Mouse (Mus musculus) lung, postnatal 10 days (tissue): ENCODE measurements around the gene Krt35.
A peak's percentile ranks its signal among the peaks of the same experiment; 100 is the strongest.

Source experiments
- DNase-seq: peaks from one replicate; pipeline ENCODE4 v3.0.0; 2021

Krt35 gene

DNA sequence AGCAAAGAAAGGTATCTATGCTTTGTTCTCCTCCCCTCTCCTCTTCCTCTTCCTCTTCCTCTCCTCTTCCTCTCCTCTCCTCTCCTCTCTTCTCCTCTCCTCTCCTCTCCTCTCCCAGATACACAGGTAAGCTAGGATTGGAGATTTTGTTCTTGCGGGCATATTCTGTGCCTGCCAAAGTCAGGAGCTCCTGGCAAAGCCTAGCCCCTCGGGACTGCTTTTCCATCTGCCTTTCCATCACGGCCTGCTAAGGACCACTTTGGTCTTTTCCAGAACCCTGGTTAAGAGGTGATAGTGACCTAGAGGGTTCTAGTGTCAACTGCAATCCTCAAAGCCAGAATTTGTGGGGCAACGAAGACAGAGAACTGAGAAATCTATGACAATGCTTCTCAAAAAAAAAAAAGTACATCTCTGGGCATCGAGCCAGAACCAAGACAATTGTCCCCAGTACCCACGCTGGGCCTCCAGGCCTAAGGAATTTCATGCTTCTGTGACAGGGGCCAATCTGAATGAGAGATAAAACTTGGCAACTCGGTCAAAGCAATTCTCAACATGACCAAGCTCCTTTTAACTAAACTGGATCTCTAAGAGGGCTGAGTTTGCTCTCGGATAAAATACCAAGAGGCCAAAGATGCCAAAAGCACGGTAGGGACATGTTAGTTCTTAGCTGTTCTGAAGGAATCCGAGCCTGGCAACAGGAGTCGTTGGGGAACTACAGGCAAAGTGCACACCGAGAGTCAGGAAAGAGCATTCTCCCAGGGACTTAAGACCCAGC, 29.6 kb downstream of the Krt35 start:
- DNase-seq: peak; percentile 9

GRCm38 (mm10) chr11:100058875-100059274, 37.2 kb downstream of the Krt35 start:
- DNase-seq: no peak

DNA sequence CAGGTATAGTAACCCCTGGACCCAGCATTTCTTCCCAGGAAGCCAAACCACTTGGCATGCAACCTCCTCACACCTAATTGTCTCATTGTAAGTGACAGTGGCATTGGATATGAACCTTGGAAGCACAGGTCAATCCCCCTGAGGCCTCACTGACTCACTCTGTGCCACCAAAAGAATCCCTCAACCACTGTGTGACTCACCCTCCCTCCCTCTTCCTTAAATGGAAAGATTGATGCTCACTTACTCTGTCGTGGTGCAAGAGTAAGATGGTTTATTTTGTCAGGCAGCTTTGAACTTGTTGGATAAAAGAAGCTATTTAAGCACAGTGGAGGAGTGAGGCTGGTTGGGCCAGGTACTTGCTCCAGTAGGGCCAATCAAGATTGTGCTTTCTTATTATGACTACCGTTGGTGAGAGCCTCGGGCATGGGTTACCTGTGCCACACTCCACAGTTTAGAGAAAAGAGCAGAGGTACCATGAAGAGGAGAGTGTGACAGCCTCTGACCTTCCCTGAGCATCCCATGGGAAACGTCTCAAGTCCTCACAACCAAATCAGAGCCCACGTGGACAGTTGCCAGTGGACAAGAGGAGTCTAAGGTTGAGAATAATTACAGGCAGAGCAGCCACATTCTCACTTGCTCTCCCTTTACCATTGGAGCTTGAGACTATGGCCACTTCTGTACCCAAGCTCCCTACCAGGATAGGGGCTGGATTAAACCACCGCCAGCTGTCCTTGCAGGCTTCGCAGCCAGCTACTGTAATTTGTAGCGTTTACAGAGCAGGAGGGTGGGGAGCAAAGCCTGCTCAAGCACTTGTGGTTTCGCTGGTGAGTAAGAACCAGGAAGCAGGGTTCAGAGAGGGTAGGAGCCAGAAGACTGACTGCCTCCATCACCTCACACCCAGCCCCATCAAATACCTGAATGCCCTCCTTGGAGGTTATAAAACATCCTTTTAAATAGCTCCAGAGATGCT, 40.1 kb downstream of the Krt35 start:
- no peak for DNase-seq

DNA sequence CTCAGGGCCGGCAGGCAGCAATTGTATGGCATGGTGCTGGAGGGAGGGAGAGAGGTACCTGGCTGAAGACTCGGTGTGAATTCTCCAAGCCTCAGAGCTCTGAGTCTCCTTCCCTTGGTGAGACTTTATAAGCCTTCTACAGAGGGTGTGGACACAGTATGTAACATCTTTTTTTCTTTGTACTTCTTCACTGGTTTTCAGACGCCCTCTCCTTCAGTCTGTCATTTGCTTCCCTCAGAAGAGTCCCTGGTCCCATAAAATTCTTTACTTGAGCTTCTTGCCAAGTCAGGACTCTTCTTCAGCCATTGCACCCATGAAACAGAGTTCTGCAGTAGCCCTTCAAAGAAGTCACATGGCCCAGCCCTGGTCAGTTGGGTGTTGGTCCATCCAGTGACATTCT, 45.6 kb downstream of the Krt35 start, which contains the start of gene Krt31:
Gene Krt31, minus strand, starts transcription at position 101 of the 400 bp plus-strand sequence.
- DNase-seq: no peak

DNA sequence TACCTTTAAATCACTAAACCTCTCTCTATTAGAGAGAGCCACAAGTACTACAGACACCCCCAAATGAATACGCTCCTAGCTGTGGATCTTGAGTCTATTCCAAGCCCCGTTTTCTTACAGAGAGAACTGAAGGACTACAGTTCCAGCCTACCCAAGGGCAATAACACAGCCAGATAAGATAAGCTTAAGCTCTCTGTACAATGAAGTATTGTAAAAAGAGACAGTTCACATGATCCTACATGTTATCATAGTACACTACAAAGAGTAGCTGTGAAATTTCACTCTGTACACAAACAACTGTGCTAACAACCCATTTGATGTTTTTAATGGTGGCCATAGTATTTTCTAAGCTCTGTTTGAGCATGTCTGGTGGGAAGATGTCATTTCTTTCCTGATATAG, 48.8 kb downstream of the Krt35 start:
- DNase-seq: no peak

DNA sequence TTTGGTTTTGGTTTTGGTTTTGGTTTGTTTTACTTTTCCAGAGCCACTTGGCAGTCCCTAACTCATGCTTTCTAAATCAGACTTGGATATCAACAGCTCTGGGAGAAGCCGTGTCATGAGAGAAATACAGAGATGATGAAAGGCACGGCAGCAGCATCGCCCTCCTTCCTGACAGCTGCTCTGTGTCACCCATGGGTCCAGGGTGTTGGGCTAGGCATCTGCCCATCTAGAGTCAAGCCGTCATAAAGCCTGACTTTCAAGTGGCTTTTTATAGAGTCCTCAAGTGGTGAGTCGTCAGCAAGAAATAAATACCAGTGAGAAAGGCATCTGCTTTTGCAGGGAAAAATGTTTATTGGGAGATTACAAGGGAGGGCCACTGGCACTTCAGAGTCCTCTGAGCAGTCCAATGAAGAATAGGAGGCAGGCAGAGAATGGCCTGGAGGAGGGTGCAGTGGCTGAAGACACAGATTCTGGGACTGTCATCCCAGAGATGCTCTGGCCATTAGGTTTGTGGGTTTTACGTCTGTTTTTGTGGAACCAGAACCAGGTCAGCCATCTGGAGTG, 49.7 kb downstream of the Krt35 start:
- peak; percentile 30 for DNase-seq
